Mouse (Mus musculus): Measurements from ENCODE around the gene Gpx8.
"Not testable (repeated sequence)": the region's sequence is repeated elsewhere in the genome, so short reads cannot be mapped to it uniquely, and the experiment has no call there.

Gene Gpx8

GRCm38 (mm10) chr13:113031792-113032571, 14.2 kb downstream of the Gpx8 start:
- in situ Hi-C loops (cut with MboI; ENCODE audit: unreplicated experiment in 2 of 2), result loop anchor here (10.0 to 25.0 kb wide), 4 partner anchors 117 to 1270 kb away; partner anchors contain the start of gene Arl15 (in 1 of the 2)

- in situ Hi-C loops (cut with MboI; ENCODE audit: unreplicated experiment in 2 of 2), result loop anchor here (10.0 to 25.0 kb wide), 4 partner anchors 117 to 1269 kb away; partner anchors contain the start of gene Arl15 (in 1 of the 2)
These were observed 14.9 kb downstream of the Gpx8 start for GRCm38 (mm10) chr13:113031351-113031750.

- in situ Hi-C loops (cut with MboI; ENCODE audit: unreplicated experiment in 2 of 2), result no loop called here
These were observed 22.7 kb downstream of the Gpx8 start for GRCm38 (mm10) chr13:113023274-113024143.

- in situ Hi-C loops (cut with MboI; ENCODE audit: unreplicated experiment in 2 of 2), result no loop called here
These were observed 23.7 kb downstream of the Gpx8 start for GRCm38 (mm10) chr13:113022467-113022866.

- in situ Hi-C loops (cut with MboI; ENCODE audit: unreplicated experiment in 2 of 2), result no loop called here
These were observed 24.7 kb downstream of the Gpx8 start for GRCm38 (mm10) chr13:113021521-113021920.

GRCm38 (mm10) chr13:113013174-113013953, 32.8 kb downstream of the Gpx8 start:
- in situ Hi-C loops (cut with MboI; ENCODE audit: unreplicated experiment in 2 of 2), result not testable (repeated sequence)

GRCm38 (mm10) chr13:113012683-113013082, 33.5 kb downstream of the Gpx8 start:
- in situ Hi-C loops (cut with MboI; ENCODE audit: unreplicated experiment in 2 of 2), result no loop called here

GRCm38 (mm10) chr13:113000576-113001318, 45.5 kb downstream of the Gpx8 start:
- in situ Hi-C loops (cut with MboI; ENCODE audit: unreplicated experiment in 2 of 2), result no loop called here

- in situ Hi-C loops (cut with MboI; ENCODE audit: unreplicated experiment in 2 of 2), result no loop called here
These were observed 46.1 kb downstream of the Gpx8 start for GRCm38 (mm10) chr13:113000090-113000489.

GRCm38 (mm10) chr13:112998427-112999201, 47.6 kb downstream of the Gpx8 start:
- in situ Hi-C loops (cut with MboI; ENCODE audit: unreplicated experiment in 2 of 2), result no loop called here

- in situ Hi-C loops (cut with MboI; ENCODE audit: unreplicated experiment in 2 of 2), result no loop called here
These were observed 48.8 kb downstream of the Gpx8 start for GRCm38 (mm10) chr13:112997369-112997768.

GRCm38 (mm10) chr13:112996407-112996806, 49.8 kb downstream of the Gpx8 start:
- in situ Hi-C loops (cut with MboI; ENCODE audit: unreplicated experiment in 2 of 2), result no loop called here

GRCm38 (mm10) chr13:112994191-112994590, 52.0 kb downstream of the Gpx8 start:
- in situ Hi-C loops (cut with MboI; ENCODE audit: unreplicated experiment in 2 of 2), result loop anchor here in 1 of 2 experiments (5.0 kb wide), 1 partner anchor 33 kb away; no protein-coding TSS in a partner anchor

- in situ Hi-C loops (cut with MboI; ENCODE audit: unreplicated experiment in 2 of 2), result loop anchor here in 1 of 2 experiments (5.0 kb wide), 1 partner anchor 34 kb away; no protein-coding TSS in a partner anchor
These were observed 52.6 kb downstream of the Gpx8 start, which contains the start of gene Mcidas for GRCm38 (mm10) chr13:112993531-112994152. Mcidas (plus strand) TSS chr13:112993845.

Measured in v-Abl transformed pro-B cells (cell line).